Mouse (Mus musculus): ENCODE measurements around the gene Tnk1.

Gene Tnk1

GRCm38 (mm10) chr11:69802648-69803105 is 55.9 kb downstream of the Tnk1 start:
- Histone ChIP-seq H3K4me3 (replicated peaks; ENCODE audit: low read length) (peak overlapping the region; percentile 83), H3K9me3 (ENCODE audit: low read length) (no peaks in the 10 kb centered on the region), H3K4me1 (replicated peaks; ENCODE audit: low read depth, low read length) (peaks cover 72% of the 10 kb centered on the region), H3K36me3 (ENCODE audit: insufficient read depth, low read length) (no peaks in the 10 kb centered on the region), H3K27me3 (ENCODE audit: insufficient read depth, low read length) (peaks cover 67% of the 10 kb centered on the region)
- TF ChIP-seq CTCF (conservative IDR thresholded peaks at IDR 0.05; ENCODE audit: low read length), result no peak
- TF ChIP-seq NANOG (IDR thresholded peaks at IDR 0.05; ENCODE audit: borderline replicate concordance, low read length), result no peak
- no peak for TF ChIP-seq POU5F1 (IDR thresholded peaks at IDR 0.05; ENCODE audit: borderline replicate concordance, low read length)

- Histone ChIP-seq H3K4me1 (replicated peaks; ENCODE audit: low read depth, low read length) (peaks cover 72% of the 10 kb centered on the region), H3K9me3 (ENCODE audit: low read length) (no peaks in the 10 kb centered on the region), H3K4me3 (replicated peaks; ENCODE audit: low read length) (peak within 1 kb of the TSS; percentile 83), H3K27me3 (ENCODE audit: insufficient read depth, low read length) (peaks cover 77% of the 10 kb centered on the region), H3K36me3 (ENCODE audit: insufficient read depth, low read length) (no peaks in the 10 kb centered on the region)
- TF ChIP-seq NANOG (IDR thresholded peaks at IDR 0.05; ENCODE audit: borderline replicate concordance, low read length), result no peak
- TF ChIP-seq CTCF (conservative IDR thresholded peaks at IDR 0.05; ENCODE audit: low read length), result no peak
- TF ChIP-seq POU5F1 (IDR thresholded peaks at IDR 0.05; ENCODE audit: borderline replicate concordance, low read length), result no peak
Measured at GRCm38 (mm10) chr11:69801379-69801977, 57.1 kb downstream of the Tnk1 start, which contains the start of gene Fgf11. TSS of gene Fgf11 (minus strand) at chr11:69801857.
